Mouse (Mus musculus) liver, embryonic 14.5 days (tissue): ENCODE data around the gene Zmynd8.

Experiments
- CTCF ChIP-seq: IDR thresholded peaks from 2 replicates; pipeline ENCODE4 v1.5.1; 2016; ENCODE audit warnings: antibody characterized with exemption, low read depth, control low read depth
- EP300 ChIP-seq: IDR thresholded peaks from 2 replicates; pipeline ENCODE4 v1.6.1; 2016; ENCODE audit warnings: antibody characterized with exemption, low read depth

- TF ChIP-seq CTCF (no peak), EP300 (no peak)
Observed at GRCm38 (mm10) chr2:165834601-165835000, 64.2 kb downstream of the Zmynd8 start.
